Mouse (Mus musculus) frontal cortex, adult (tissue): ENCODE data around the gene L3mbtl4.
"Not testable (repeated sequence)": the region's sequence is repeated elsewhere in the genome, so short reads cannot be mapped to it uniquely, and the experiment has no call there.

Experiments
- ATAC-seq: cut with Nextera tagmentation; 2 replicates; pipeline ENCODE4 v1.9.2; 2017; ENCODE audit warnings: mild to moderate bottlenecking, moderate library complexity, mixed read lengths; ENCODE audit not compliant: low TSS enrichment

L3mbtl4 gene

GRCm38 (mm10) chr17:68388481-68388880, 114.9 kb downstream of the L3mbtl4 start:
- ATAC-seq = no peak

GRCm38 (mm10) chr17:68405993-68406392, 132.4 kb downstream of the L3mbtl4 start:
- ATAC-seq = no peak

GRCm38 (mm10) chr17:68407121-68407520, 133.5 kb downstream of the L3mbtl4 start:
- ATAC-seq = not testable (repeated sequence)

DNA sequence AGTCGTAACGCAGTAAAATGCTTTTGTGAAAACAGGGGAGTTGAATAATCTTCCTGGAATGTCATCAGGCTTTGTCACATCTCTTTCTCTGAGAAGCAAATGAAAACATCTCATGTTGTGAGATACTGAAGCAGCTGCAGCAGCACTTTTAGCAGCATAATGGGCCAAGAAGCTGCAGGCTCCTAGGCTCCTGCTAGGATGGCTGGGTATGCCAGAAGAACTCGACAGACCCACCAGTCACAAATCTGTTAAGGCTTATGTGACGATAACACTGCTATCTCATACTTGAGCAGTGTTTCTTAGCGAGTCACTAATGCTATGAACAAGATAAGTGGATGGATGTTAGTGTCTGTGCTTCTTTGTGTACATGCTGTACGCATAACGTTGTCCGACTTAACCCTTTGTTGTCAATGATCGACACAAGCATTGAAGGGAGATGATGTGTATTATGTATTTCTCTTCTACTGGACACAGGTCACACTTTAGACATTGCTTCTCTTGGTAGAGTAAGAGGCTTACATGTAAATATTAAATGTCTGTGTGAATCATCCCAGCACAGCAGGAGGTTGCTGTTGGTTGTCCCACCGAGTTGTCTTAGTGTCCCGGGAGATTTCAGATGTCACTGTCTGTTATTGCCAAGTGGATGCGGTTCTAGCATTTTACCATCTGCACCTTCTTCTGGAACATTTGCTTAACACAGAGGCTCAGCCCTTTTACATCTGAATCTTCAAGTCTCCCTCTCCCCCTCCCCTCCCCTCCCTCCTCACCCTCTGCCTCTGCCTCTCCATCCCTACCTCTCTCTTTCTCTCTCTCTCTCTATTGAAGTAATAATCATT, 149.3 kb downstream of the L3mbtl4 start:
- ATAC-seq = peak; percentile 78

GRCm38 (mm10) chr17:68433576-68433975, 160.0 kb downstream of the L3mbtl4 start:
- ATAC-seq = no peak

DNA sequence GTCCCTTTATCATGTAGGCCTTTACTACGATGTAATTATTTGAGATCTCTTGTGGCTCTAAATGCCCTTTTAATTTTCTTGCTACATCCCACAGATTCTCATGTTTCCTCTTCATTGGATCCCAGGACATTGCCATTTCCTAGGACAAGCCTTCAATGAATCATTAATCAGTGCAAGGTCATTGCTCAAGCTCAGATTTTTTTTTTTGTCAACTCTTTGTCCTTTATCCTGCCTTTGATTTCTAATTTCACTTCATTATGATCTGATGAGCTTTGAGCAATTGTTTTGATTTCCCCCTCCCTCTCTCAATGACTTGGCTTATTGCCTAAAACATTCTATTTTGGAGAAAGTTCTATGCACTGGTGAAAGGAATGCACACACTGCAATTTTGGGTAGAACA, 177.3 kb downstream of the L3mbtl4 start:
- no peak for ATAC-seq

GRCm38 (mm10) chr17:68461471-68461870, 187.9 kb downstream of the L3mbtl4 start:
- ATAC-seq = no peak

DNA sequence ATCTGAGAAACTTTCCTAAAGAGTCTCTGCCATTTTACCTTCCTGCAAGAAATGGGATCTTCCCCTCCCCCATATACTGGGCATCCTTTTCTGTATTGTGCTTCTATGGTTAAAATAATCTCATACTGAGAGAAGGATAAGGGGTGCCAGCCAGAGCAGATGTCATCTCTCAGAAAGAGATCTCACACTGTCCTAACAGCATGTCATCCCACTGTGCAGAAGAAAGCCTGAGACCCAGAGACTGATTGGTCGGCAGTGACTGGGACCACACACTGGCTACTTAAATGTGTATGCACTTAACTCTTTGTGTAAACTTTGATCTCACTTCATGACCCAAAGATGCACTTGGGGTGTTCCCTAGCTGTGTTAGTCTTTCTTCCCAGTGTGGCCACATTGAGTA, 193.7 kb downstream of the L3mbtl4 start:
- ATAC-seq = no peak

DNA sequence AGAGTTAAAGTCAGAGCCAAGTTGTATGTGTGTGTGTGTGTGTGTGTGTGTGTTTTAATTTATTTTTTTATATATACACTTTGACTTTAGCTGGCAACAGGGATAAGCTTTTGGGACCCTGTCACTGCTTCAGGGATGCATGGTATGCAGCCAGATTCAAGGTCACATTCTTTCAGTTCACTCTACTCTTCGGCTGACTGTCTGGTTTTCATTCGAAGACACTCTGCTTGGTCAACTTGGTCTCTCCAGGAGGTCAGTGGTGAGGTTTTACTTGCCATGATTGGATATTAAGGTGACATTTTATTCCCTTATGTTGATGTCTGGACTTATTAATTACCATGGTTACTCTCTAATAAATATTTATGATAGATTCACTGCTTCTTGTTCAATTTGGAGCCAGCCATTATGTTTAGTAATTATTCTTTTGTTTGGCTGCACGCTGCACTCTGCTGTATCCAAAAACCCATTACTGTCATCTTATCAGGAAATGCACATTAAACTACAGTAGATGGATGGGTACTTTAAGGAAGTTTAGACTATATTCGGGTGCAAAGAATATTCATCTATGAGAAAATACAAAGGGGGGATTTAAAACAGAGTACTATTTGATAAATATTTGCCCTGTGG, 216.6 kb downstream of the L3mbtl4 start:
- ATAC-seq = no peak

- peak; percentile 95 for ATAC-seq
Measured at GRCm38 (mm10) chr17:68492231-68492630, 218.6 kb downstream of the L3mbtl4 start.

DNA sequence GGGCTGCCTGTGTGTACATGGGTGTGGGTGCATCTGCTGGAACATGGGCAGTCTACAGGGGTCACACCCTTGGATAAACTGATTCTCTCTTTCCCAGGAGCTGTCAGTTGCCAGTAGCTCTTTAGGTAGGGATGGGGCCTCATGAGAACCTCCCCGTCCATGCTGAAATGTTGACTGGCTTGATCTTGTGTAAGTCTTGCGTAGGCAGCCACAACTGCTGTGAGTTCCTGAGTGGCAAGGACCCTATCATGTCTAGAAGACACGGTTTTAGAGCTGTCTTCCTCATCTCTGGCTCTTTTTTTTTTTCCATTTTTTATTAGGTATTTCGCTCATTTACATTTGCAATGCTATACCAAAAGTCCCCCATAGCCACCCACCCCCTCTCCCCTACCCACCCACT, 229.4 kb downstream of the L3mbtl4 start:
- ATAC-seq = not testable (repeated sequence)

GRCm38 (mm10) chr17:68559698-68560097, 286.1 kb downstream of the L3mbtl4 start:
- no peak for ATAC-seq

GRCm38 (mm10) chr17:68560264-68560663, 286.7 kb downstream of the L3mbtl4 start:
- ATAC-seq = peak; percentile 73

- ATAC-seq = peak; percentile 84
Measured at GRCm38 (mm10) chr17:68571806-68572205, 298.2 kb downstream of the L3mbtl4 start.

DNA sequence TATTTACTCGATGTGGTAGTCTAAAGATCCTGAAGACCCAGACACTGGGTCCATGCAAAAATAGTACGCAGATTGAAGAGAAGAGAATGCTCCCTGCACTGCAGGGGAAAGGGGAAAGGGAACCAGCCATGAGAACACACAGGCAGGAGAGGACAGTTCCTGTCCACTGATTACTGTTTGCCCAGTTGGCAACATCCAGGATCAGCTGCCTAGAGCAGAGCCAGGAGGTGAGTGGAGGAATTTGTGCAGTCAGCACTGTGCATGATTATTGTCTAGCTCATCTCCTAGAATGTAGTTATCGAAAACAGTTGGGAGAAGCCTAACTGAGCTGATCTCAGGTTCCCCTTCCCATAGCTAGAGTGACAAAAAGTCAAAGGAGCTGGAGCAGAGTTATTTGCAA, 311.6 kb downstream of the L3mbtl4 start:
- ATAC-seq = no peak

GRCm38 (mm10) chr17:68591619-68592018, 318.0 kb downstream of the L3mbtl4 start:
- ATAC-seq = no peak

DNA sequence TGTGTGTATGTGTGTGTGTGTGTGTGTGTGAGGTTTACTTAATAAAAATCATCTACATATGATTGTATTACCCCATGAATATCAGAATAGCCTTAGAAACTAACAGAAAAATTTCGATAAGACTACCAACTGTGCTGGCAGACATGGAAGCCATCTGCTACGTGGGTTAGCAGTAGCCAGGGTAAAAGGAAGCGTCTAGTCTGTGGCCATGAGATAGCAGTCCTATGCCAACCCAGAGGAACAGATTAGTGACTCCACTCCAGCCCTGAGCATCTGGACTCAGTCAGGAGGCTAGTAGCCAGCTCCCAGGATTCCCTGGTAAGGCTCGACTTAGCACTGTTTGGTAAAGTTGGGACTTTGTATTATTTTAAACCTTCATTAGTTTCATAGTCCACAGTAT, 329.1 kb downstream of the L3mbtl4 start:
- peak; percentile 55 for ATAC-seq

DNA sequence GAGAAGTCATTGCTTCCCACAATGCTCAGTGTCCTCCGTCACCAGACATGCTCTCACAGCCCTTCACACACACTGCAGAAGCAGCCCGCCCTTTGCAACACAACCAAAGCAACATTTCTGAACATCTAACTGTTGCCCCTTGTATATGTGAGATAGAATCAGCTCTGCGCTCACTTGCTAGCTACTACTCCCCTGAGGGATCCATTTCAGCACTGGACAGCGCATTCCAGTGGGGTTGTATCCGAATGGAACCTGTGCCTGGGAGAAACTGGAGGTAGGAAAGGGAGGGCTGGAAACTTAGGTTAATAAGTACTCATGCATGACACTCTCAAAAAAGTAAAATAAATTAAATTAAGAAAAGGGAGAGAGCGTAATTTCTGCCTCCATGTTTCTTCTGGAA, 334.1 kb downstream of the L3mbtl4 start:
- no peak for ATAC-seq

DNA sequence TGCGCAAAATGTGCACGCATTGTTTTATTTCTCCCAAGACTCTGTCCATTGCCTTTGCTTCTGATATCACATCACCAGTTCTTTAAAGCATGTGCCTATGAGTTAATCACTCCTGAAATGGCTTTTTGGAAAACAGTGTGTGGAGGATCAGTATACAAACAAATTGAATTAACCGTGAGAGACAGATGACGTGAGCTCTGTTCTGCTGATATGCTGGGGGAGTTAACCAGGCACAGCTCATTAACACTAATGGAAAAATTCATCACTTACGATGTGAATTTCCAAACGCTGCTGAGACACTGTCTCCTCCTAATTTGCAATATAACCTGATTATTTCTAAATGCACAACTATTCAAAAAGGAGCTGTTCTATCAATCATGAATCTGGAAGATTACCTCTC, 337.6 kb downstream of the L3mbtl4 start:
- no peak for ATAC-seq

DNA sequence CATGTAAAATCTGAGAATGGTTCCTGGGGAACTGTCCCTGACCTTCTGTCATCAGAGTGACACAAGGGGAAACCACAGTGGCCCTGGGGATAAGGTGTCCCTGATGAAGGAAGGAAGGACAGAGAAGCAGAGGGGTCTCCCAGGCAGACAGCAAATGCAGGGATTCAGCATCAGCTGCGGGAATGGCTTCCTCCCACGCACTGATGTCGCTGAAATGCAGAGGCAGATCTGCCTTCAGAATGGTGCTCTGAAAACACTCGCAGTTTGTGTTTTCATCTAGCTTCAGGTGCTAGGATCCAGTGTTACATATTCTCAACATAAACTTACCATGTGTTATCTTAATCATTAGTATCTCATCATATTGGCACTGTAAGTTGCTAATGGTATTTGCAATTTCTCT, 351.7 kb downstream of the L3mbtl4 start:
- peak; percentile 73; the same call in 1 of the 2 replicates for ATAC-seq

- ATAC-seq = no peak
Measured at GRCm38 (mm10) chr17:68629631-68630426, 356.2 kb downstream of the L3mbtl4 start.

- peak; percentile 86 for ATAC-seq
Measured at GRCm38 (mm10) chr17:68631396-68631795, 357.8 kb downstream of the L3mbtl4 start.
